Mouse (Mus musculus): ENCODE data around the gene Ppm1n. TPM values are rescaled to one million over a fixed set of nuclear protein-coding genes. Genes with fewer than 3 reads are reported as not detected.
A peak's percentile ranks its signal among the peaks of the same experiment; 100 is the strongest.

Ppm1n gene
- polyA plus RNA-seq, 1 experiment from 2014 or later: 0.17 TPM

DNA sequence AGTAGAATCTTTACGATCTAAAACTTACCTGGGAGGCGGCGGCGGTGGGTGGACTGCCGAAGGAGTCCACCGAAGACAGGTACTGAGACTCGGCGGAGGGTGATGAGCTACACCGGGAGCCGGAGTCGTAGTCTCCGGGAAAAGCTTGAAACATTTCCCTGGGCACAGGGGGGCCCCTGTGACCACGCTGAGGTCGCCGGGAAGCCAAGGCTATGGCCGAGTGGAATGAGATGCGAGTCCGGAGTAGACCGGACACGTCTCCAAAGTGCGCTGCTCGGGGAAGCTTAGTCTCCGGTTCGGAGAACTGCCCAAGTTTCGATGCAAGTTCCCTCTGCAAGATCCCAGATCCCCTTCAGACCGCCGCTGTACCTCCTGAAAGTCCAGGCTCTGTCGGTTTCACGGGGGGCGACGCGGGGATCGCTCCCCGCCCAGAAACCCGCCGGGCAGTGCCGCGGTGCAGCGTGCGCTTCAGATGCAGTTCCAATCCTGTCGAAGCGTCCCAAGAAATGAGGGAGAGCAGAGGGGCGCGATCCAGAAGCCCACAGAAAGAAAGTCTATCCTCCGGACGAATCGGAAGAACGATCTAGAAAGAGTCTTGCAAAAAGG, 29.5 kb upstream of the Ppm1n start:
- WGBS: under 1% methylated on average over 48 of the region's 48 CpGs
- no peaks in the 10 kb centered on the region for H3K9me3 ChIP-seq (replicated peaks; ENCODE audit: control insufficient read depth, low read length)
- H3K4me2 ChIP-seq (ENCODE audit: low read depth, low read length): peak overlapping the region; percentile 100
- H3K27ac ChIP-seq (ENCODE audit: low read length): peak overlapping the region; percentile 19; the same call in 1 of the 2 replicates
- ATAC-seq (ENCODE audit: insufficient read depth, low FRiP score): no peak
- H3K4me3 ChIP-seq (replicated peaks; ENCODE audit: low read length): peak overlapping the region; percentile 73
- H3K9ac ChIP-seq (ENCODE audit: low read length): peak overlapping the region; percentile 74
- H3K4me1 ChIP-seq (ENCODE audit: control insufficient read depth, insufficient read depth, low read length): peaks cover 11% of the 10 kb centered on the region
- peaks cover 25% of the 10 kb centered on the region for H3K27me3 ChIP-seq (ENCODE audit: control insufficient read depth, insufficient read depth, low read length)
- H3K36me3 ChIP-seq (ENCODE audit: control insufficient read depth, insufficient read depth, low read length): no peaks in the 10 kb centered on the region

DNA sequence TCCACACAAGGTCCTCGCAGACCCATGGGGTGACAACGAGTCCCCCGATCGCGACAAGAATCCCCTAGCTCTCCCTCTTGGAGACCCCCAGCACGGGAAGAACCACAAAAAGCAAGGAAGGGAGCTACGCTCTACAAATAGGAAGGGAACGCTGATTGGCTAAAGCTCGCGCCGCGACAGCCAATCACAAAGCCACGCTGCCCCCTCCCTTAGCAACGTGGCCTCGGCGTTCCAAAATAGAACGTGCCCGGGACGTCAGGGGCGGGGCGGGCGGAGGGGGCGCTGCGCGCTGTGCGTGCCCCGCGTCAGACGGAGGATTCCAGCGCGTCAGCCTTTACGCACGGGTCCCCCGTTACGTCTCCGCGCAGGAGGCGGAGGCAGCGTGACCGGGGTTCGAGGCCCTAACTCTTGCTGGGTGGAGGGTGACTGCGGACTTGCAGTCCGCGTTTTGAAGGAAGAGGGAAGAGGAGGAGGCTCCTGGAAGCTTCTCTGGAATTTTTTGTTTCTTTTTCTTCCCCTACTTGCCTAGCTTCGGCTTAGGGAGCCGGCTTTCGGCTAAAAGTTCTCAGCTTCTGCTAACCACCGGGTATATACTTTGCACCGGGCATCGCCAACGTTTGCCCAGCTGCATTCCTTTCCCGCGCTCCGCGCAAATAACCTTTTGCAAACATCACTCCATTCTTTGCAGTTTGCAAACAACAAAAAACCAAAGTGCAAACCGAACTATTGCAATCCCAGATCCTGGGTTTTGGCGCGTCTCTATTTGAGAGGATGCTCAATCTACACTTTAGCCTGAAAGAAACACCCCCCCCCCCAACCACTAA, 28.8 kb upstream of the Ppm1n start:
- ATAC-seq (ENCODE audit: insufficient read depth, low FRiP score): peak; percentile 89
- Histone ChIP-seq H3K4me3 (replicated peaks; ENCODE audit: low read length) (peak overlapping the region; percentile 73), H3K4me2 (ENCODE audit: low read depth, low read length) (peak overlapping the region; percentile 100), H3K9me3 (replicated peaks; ENCODE audit: control insufficient read depth, low read length) (no peaks in the 10 kb centered on the region), H3K27me3 (ENCODE audit: control insufficient read depth, insufficient read depth, low read length) (peaks cover 29% of the 10 kb centered on the region), H3K36me3 (ENCODE audit: control insufficient read depth, insufficient read depth, low read length) (no peaks in the 10 kb centered on the region), H3K4me1 (ENCODE audit: control insufficient read depth, insufficient read depth, low read length) (peaks cover 16% of the 10 kb centered on the region), H3K27ac (ENCODE audit: low read length) (peak overlapping the region; percentile 78), H3K9ac (ENCODE audit: low read length) (peak overlapping the region; percentile 75)
- WGBS: under 1% methylated on average over 58 of the region's 58 CpGs

DNA sequence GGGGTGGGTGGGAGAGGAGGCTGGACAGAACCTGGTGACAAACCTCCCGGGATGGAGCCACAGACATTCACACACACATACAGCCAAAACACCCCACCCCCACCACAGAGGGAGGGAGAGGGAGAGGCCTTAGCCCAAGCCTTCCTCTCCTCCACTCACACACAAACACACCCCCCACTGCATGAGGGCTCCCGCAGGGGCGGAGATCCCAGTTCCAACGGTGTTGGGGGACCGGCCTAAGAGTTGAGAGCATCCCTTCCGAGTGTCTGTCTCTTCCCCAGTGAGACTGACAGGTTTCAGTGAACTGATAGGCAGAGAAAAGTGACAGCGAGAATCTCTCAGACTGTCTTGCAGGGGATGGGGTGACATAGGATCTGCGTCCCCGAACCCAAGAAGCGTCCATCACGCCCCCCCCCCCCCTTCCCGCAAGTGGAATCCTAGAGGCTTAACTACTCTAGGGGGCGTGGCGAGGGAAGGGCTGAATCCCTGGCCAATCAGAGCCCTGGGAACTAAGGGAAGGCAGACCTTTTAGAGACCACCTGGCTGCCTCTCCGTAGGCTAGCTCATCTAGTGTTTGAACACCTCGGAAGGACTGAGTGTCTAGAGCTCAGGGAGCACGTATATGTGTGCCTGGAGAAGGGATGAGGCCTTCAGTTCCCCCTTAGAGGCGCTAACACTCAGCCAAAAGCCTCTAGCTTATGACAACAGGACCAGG, 28.0 kb upstream of the Ppm1n start:
- 2% methylated on average over 18 of the region's 18 CpGs for WGBS

DNA sequence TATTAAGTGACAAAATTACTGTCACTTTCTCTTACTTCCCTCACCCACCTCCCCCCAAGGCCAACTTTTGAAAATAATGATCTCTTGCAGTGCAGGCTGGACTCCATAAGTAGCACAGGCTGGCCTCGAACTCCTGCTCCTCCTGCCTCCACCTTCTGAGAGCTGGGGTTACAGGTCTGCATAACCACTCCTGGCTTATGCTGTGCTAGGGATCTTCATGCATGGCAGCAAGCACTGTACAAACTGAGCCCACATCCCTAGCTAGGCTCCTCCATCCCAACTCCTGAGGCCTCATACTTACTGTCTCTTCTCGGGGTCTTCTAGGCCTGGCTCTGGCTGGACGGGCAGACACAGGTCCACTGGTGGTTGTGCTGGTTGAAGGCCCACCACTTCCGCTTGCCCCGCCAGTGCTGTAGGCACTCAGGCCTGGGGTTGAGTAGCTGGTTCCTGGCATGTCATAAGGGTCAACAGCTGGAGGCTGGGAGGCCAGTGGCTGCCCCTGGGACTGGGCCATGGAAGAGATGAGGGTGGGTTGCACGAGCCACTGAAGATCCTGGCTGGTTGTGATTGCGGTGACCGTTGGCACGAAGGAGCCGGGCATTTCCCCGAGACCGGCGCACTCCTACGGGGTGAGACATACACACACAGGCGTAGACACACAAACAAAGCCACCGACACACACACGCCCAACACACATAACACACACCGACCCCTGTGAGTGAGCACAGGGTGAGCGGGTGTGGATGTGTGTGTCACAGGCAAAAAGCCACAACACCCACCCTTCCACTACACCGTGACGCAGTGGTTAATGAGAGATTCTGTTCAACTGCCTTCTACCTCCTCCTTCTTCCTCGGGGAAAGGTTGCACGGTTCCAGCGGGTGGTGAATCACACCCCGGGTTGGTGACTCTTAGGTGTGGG, 27.2 kb upstream of the Ppm1n start:
- 63% methylated on average over 25 of the region's 25 CpGs for WGBS
- Histone ChIP-seq H3K9ac (ENCODE audit: low read length) (peak overlapping the region; percentile 43; the same call in 1 of the 2 replicates), H3K27ac (ENCODE audit: low read length) (no peak overlapping the region), H3K4me1 (ENCODE audit: control insufficient read depth, insufficient read depth, low read length) (peaks cover 17% of the 10 kb centered on the region), H3K4me2 (ENCODE audit: low read depth, low read length) (peak overlapping the region; percentile 100; the same call in 1 of the 2 replicates), H3K4me3 (replicated peaks; ENCODE audit: low read length) (no peak overlapping the region), H3K27me3 (ENCODE audit: control insufficient read depth, insufficient read depth, low read length) (peaks cover 43% of the 10 kb centered on the region), H3K9me3 (replicated peaks; ENCODE audit: control insufficient read depth, low read length) (no peaks in the 10 kb centered on the region), H3K36me3 (ENCODE audit: control insufficient read depth, insufficient read depth, low read length) (no peaks in the 10 kb centered on the region)
- ATAC-seq (ENCODE audit: insufficient read depth, low FRiP score): no peak

More for the DNA sequence above, 28.0 kb upstream of the Ppm1n start:
- H3K4me1 ChIP-seq (ENCODE audit: control insufficient read depth, insufficient read depth, low read length): peaks cover 17% of the 10 kb centered on the region
- H3K27me3 ChIP-seq (ENCODE audit: control insufficient read depth, insufficient read depth, low read length): peaks cover 37% of the 10 kb centered on the region
- peak overlapping the region; percentile 100 for H3K4me2 ChIP-seq (ENCODE audit: low read depth, low read length)
- ATAC-seq (ENCODE audit: insufficient read depth, low FRiP score): peak; percentile 57
- H3K9ac ChIP-seq (ENCODE audit: low read length): peak overlapping the region; percentile 75
- no peaks in the 10 kb centered on the region for H3K9me3 ChIP-seq (replicated peaks; ENCODE audit: control insufficient read depth, low read length)
- peak overlapping the region; percentile 78 for H3K27ac ChIP-seq (ENCODE audit: low read length)
- no peaks in the 10 kb centered on the region for H3K36me3 ChIP-seq (ENCODE audit: control insufficient read depth, insufficient read depth, low read length)
- peak overlapping the region; percentile 73 for H3K4me3 ChIP-seq (replicated peaks; ENCODE audit: low read length)

DNA sequence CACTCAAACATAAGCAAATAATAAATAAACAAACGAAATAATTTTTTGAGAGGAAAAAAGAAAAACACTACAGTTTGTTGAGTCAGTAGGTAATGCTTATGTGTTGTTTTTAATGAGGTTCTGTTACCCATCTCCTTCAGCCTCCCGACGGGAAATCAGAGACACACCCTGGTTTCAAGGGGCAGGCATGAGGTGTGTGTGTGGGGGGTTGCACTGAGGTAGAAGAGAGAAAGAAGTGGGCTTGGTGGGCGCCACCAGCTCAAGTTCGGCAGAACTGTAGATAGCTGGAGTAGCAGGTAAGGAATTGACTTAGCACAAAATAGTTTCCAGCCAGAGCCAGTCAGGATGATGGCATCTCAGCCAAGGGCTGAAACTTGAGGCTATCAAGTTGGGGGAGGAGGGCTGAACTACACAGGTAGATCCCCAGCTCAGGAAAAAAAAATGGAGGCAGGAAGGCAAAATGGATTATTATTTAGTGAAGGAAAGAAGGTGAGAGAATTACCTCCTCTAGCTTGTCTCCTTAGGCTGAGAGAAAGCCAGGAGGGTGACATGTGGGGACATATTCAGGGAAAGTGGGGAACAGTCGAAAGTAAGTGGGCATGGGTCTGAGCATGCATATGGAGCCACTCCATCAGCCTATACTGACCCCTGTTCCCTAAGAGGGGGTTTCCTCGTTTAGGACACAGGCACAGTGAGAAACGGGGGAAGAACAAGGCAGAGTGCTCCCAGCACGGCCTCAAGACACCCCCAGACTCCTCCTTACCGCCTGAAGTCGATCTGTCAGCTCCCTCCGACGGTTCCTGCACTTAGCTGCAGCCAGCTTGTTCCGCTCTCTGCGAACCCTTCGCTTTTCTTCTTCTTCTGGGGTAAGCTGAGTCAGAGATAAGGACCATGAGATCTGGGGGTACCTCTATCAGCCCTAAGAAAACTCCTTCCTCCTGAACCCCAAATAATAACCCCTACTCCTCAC, 26.2 kb upstream of the Ppm1n start:
- H3K9ac ChIP-seq (ENCODE audit: low read length): no peak overlapping the region
- 52% methylated on average over 16 of the region's 16 CpGs for WGBS
- no peak for ATAC-seq (ENCODE audit: insufficient read depth, low FRiP score)

DNA sequence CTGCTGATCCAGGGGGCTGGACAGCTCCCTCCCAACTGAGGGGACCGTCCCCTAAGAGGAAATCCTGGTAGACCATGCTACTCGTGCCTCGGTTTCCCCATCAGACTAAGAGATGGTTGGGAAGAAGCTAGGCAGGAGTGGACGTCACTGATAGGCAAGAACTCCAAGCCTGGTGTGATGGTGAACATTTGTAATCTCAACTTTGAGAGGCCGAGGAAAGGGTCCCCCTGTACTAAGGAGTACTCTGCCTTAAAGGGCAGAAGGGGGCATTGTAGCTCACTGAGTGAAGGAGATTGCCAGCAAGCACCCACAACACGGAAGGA, 25.5 kb upstream of the Ppm1n start:
- no peak overlapping the region for H3K9ac ChIP-seq (ENCODE audit: low read length)
- H3K27ac ChIP-seq (ENCODE audit: low read length): no peak overlapping the region
- peaks cover 22% of the 10 kb centered on the region for H3K4me1 ChIP-seq (ENCODE audit: control insufficient read depth, insufficient read depth, low read length)
- peaks cover 45% of the 10 kb centered on the region for H3K27me3 ChIP-seq (ENCODE audit: control insufficient read depth, insufficient read depth, low read length)
- no peak overlapping the region for H3K4me3 ChIP-seq (replicated peaks; ENCODE audit: low read length)
- no peaks in the 10 kb centered on the region for H3K9me3 ChIP-seq (replicated peaks; ENCODE audit: control insufficient read depth, low read length)
- WGBS: 7% methylated on average over 6 of the region's 6 CpGs
- no peak for ATAC-seq (ENCODE audit: insufficient read depth, low FRiP score)
- H3K4me2 ChIP-seq (ENCODE audit: low read depth, low read length): no peak overlapping the region; the same call in 1 of the 2 replicates
- H3K36me3 ChIP-seq (ENCODE audit: control insufficient read depth, insufficient read depth, low read length): no peaks in the 10 kb centered on the region

More for the DNA sequence above, 26.2 kb upstream of the Ppm1n start:
- no peaks in the 10 kb centered on the region for H3K36me3 ChIP-seq (ENCODE audit: control insufficient read depth, insufficient read depth, low read length)
- H3K4me2 ChIP-seq (ENCODE audit: low read depth, low read length): no peak overlapping the region
- no peak overlapping the region for H3K4me3 ChIP-seq (replicated peaks; ENCODE audit: low read length)
- H3K4me1 ChIP-seq (ENCODE audit: control insufficient read depth, insufficient read depth, low read length): peaks cover 24% of the 10 kb centered on the region
- no peaks in the 10 kb centered on the region for H3K9me3 ChIP-seq (replicated peaks; ENCODE audit: control insufficient read depth, low read length)
- no peak overlapping the region for H3K27ac ChIP-seq (ENCODE audit: low read length)
- peaks cover 45% of the 10 kb centered on the region for H3K27me3 ChIP-seq (ENCODE audit: control insufficient read depth, insufficient read depth, low read length)

DNA sequence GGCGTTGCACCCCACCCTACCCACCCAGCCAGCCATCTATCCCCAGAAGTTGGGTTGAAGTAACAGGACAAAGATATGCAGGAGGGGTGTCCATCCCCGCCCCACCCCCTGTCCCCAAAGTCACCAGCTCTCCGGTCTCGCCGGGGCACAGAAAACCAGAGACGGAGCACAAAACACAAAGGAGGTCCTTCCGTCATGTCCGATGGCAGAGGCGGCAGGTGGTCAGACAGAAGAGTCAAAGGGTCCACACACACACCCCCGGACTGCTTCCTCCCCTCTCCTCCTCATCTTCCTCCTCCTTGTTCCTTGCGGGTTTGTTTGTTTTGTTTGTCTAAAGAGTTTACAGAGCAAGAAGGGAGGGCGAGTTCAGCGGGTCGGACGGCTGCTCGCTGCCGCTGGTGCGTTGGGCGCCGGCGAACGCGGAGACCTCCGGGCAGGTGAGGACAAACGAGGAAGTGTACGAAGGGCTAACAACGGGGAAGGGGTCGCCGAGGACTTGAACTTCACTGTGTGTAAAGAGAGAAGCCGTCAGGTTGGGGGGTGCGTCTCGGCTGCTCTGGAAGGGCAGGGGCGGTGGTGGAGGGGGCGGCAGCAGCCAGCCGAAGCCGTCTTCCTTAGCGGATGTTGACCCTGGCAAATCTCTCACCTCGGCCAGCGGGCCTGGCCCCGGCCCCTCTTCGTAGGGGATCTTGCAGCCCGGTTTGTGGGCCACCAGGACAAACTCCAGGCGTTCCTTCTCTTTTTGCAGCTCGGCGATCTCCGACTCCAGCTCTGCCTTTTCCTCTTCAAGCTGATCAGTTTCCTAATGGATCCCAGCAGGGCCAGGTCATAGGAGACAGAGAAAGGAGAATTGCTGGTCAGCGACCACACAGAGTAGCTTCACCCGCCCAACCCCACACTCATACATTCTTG, 24.9 kb upstream of the Ppm1n start:
- peaks cover 21% of the 10 kb centered on the region for H3K4me1 ChIP-seq (ENCODE audit: control insufficient read depth, insufficient read depth, low read length)
- peak overlapping the region; percentile 44 for H3K4me3 ChIP-seq (replicated peaks; ENCODE audit: low read length)
- H3K27ac ChIP-seq (ENCODE audit: low read length): no peak overlapping the region
- H3K27me3 ChIP-seq (ENCODE audit: control insufficient read depth, insufficient read depth, low read length): peaks cover 45% of the 10 kb centered on the region
- H3K9me3 ChIP-seq (replicated peaks; ENCODE audit: control insufficient read depth, low read length): no peaks in the 10 kb centered on the region
- 2% methylated on average over 48 of the region's 48 CpGs for WGBS
- no peak for ATAC-seq (ENCODE audit: insufficient read depth, low FRiP score)
- H3K4me2 ChIP-seq (ENCODE audit: low read depth, low read length): peak overlapping the region; percentile 62
- H3K9ac ChIP-seq (ENCODE audit: low read length): peak overlapping the region; percentile 60
- no peaks in the 10 kb centered on the region for H3K36me3 ChIP-seq (ENCODE audit: control insufficient read depth, insufficient read depth, low read length)
